Mouse (Mus musculus) ovary, adult 18-20 months (tissue): ENCODE measurements around the gene Foxk1.

Experiments
- DNase-seq: peaks from one replicate; pipeline ENCODE4 v3.0.0; 2022; ENCODE audit warnings: low spot score, mixed read lengths

Foxk1 gene

GRCm38 (mm10) chr5:142387716-142388115 is 13.6 kb upstream of the Foxk1 start:
- no peak for DNase-seq

GRCm38 (mm10) chr5:142391691-142392090 is 9.6 kb upstream of the Foxk1 start:
- DNase-seq = no peak

GRCm38 (mm10) chr5:142394602-142395252 is 6.6 kb upstream of the Foxk1 start:
- no peak for DNase-seq

GRCm38 (mm10) chr5:142395909-142396308 is 5.4 kb upstream of the Foxk1 start:
- no peak for DNase-seq

- no peak for DNase-seq
These were observed 965 bp upstream of the Foxk1 start for GRCm38 (mm10) chr5:142400181-142400883.

GRCm38 (mm10) chr5:142401641-142402625 is 636 bp downstream of the Foxk1 start:
- no peak for DNase-seq

DNA sequence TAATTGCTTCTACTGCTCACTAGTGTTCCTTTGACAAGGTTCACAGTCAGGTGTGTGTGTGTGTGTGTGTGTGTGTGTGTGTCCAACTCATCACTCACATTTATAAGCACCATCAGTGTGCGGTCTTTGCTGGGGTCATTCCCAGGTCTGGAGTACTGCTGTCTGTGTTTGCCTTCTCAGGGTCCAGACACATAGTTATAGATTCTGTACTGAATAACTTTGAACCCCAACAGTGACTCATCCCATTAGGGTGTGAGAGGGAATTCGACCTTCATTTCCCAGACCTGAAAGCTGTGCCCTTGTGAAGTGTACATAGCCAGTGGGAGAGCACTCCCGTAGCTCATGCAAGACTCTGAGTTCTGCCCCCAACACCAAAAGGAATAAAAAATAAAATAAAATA is 2.4 kb downstream of the Foxk1 start:
- DNase-seq = no peak

- no peak for DNase-seq
These were observed 3.0 kb downstream of the Foxk1 start for GRCm38 (mm10) chr5:142404307-142404706.

DNA sequence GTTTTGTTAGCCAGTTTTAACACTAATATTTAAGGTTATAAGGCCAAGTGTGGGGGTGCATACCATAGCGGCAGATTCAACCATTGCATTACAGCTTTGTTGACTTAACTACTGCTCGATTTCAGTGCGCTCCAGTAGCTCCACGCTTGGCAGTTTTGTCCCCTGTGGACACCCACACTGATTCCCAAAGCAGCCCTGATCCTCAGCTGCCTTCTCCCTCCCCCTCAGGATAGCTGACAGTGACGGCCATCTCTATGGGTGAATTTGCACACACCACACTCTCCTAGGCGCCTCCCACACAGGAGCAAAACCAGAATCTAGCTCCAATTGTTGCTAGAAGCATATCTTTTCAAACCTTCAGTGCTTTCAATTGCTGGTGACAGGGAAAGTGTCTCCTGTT is 4.1 kb downstream of the Foxk1 start:
- DNase-seq = no peak

DNA sequence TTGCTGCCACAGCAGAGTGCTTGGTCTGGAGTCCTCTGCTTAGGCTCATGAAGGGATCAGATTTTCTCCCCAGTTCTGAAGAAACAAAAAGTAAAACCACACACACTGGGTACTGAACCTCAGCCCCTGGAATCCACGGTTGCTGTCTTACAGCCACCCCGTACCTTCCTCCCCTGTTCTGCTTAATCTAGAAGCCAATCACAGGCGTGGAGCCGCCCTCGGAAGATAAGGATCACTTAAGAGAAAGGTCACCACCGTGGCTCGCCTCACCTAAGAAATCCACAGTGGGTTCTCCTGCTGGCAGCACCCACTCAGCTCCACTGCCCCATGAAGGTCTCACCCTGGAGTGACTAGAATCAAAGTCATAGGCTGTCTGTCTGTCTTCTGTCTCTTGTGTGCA is 5.1 kb downstream of the Foxk1 start:
- DNase-seq = no peak

DNA sequence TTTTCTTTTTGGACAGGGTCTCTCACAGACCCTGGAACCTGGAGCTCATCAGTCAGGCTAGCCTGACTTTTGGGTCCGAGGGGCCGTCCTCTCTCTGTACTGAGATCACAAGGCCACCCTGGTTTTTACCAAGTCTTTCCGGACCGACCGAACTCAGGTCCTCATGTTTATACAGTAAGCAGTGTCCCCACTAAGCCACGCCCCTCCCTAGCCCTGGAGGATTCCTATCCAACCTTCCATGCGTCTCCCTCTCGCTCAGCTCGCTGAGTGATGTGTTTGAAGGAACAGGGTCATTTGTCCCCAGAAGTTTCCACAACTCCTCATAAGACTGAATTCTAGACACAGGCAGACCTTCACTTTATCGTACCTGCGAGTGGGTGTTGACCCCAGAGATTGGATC is 5.6 kb downstream of the Foxk1 start:
- no peak for DNase-seq

GRCm38 (mm10) chr5:142407381-142407780 is 6.1 kb downstream of the Foxk1 start:
- DNase-seq = no peak

GRCm38 (mm10) chr5:142409169-142409568 is 7.9 kb downstream of the Foxk1 start:
- DNase-seq = no peak

DNA sequence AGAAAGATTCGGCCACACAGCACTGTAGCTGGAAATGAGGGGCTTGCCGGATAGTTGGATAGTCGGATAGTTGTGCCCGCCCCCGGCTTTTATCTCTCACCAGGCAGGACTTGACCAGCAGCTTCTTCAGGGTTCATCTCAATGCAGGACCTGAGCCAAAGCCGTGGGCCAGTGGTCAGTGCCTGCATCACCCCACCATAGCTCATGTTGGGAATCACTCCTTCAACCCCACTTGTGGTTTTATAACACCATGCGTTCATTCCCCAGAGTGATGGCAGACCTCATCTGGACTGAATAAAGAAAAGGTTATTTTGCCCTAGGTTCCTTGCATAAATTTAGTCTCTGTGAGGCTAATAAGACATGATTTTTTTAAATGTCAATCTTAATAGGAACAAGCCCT is 9.1 kb downstream of the Foxk1 start:
- DNase-seq = no peak

DNA sequence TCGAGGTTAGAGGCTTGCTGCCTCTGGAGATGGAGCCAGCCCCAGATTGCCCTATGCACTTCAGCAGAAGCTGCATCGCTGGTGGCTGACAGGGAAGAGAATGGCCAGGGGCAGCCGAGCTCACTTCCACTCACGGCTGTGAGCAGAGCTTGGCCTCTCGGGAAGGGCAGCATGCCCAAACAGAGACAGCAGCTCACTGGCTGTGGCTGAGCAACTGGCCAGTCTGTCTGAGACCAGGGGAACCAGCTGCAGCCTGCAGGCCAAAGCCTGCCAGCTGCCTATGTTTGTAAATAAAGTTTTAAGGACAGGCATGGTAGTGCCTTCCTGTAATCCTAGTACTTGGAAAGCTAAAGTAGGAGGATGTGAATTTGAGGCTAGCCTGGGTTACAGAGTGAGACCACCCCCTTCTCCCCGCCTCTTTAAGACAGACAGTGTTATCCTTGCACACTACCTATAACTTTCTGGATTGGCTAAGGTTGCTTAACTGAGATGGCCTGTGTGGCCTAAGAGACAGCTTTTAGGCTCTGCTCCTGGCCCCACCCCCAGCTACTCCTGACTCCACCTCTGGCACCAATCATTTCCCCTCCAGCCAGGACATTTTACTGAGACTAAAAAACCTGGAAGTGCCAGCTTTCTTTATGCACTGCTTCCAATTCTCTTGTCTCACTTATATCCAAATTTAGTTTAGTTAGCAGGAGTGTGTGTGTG is 11.5 kb downstream of the Foxk1 start:
- no peak for DNase-seq

DNA sequence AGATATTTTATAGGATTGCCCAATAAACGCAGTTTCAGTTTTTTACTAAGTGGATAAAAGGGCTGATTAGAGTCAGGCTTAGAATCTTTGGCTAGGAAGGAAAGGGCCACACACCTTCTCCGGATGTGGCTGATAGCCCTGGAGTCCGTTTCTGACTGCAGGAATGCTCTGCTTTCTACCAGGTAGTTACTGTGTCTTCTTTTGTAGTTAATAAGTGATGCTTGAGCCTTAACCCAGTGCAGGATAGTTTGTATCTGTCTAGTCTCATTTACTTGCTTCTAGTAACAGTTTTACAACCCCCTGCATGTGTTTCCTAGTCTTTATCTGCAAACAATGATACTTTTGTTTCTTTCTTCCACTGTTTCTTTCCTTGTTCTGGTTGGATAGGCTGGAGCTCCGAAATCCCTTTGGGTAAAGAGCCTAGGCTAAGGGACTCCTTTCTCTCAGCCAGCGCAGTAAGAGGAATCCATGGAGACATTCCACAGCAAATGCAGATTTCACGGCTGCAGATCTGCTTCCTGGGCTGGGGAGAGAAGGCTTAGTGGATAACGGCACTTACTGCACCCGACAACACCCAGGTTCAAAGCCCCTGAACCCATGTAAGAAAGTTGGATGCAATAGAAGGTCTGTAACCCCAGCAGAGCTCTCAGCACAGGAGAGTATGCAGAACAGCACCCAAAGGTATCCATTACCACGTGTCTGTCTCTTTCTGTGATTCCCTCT is 12.6 kb downstream of the Foxk1 start:
- DNase-seq = no peak

GRCm38 (mm10) chr5:142415401-142415800 is 14.1 kb downstream of the Foxk1 start:
- no peak for DNase-seq

GRCm38 (mm10) chr5:142416070-142416775 is 14.9 kb downstream of the Foxk1 start:
- peak; percentile 69 for DNase-seq

DNA sequence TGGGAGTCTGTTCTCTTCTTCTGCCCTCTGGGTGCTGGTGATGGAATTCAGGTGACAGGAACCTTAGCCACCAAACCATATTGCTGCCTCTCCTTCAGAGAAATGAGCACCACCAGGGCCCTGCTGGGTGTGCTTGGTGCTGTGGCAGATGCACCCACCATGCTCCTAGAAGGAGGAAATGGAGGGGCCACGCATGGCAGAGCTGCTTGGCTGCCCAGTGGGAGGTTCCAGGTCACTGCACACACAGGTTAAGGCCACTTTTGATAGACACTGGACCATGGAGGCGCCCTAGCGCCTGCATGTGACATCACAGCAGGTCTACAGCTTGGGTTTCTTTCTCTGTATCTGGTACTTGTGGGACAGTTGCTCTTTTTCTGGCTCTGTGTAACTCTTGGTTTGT is 15.8 kb downstream of the Foxk1 start:
- DNase-seq = no peak

GRCm38 (mm10) chr5:142417876-142418275 is 16.6 kb downstream of the Foxk1 start:
- no peak for DNase-seq

GRCm38 (mm10) chr5:142418419-142418818 is 17.1 kb downstream of the Foxk1 start:
- DNase-seq = no peak
